Mouse (Mus musculus) midbrain, postnatal 0 days (tissue): ENCODE data around the gene Vwa7. TPM values are rescaled to one million over a fixed set of nuclear protein-coding genes. Genes with fewer than 3 reads are reported as not detected.

Experiments
- ATAC-seq: fragments of 200-750 bp; cut with Nextera tagmentation; 2 replicates; pipeline ENCODE4 v1.8.0; 2017; ENCODE audit warnings: moderate number of reproducible peaks, mild to moderate bottlenecking, moderate TSS enrichment, moderate library complexity; ENCODE audit not compliant: low FRiP score
- DNase-seq: peaks from one replicate; pipeline ENCODE4 v3.0.0-alpha.2; 2015; ENCODE audit warnings: low spot score
- H3K27ac ChIP-seq: fragments of 300-500 bp; sonication (generic); 2 replicates; pipeline ENCODE4 v1.5.1; 2014; ENCODE audit warnings: low read depth, mild to moderate bottlenecking, low read length, mixed read lengths
- H3K27me3 ChIP-seq: fragments of 300-500 bp; sonication (generic); 2 replicates; pipeline ENCODE4 v1.6.1; 2014; ENCODE audit warnings: low read length, control low read depth, mixed read lengths; ENCODE audit not compliant: insufficient read depth
- H3K36me3 ChIP-seq: fragments of 300-500 bp; sonication (generic); 2 replicates; pipeline ENCODE4 v1.6.1; 2014; ENCODE audit warnings: low read length, control low read depth, mixed read lengths; ENCODE audit not compliant: insufficient read depth
- H3K4me1 ChIP-seq: fragments of 300-500 bp; sonication (generic); 2 replicates; pipeline ENCODE4 v1.6.1; 2014; ENCODE audit warnings: mild to moderate bottlenecking, control low read depth, antibody characterized with exemption, low read length, mixed read lengths; ENCODE audit not compliant: insufficient read depth
- H3K4me2 ChIP-seq: fragments of 300-500 bp; sonication (generic); 2 replicates; pipeline ENCODE4 v1.6.1; 2014; ENCODE audit warnings: low read depth, mild to moderate bottlenecking, low read length, mixed read lengths; ENCODE audit not compliant: poor library complexity, severe bottlenecking
- H3K4me3 ChIP-seq: fragments of 300-500 bp; sonication (generic); 2 replicates; pipeline ENCODE4 v1.5.1; 2014; ENCODE audit warnings: low read depth, mild to moderate bottlenecking, low read length, moderate library complexity
- H3K9ac ChIP-seq: fragments of 300-500 bp; sonication (generic); replicated peaks from 2 replicates; pipeline ENCODE4 v1.6.1; 2014; ENCODE audit warnings: mild to moderate bottlenecking, low read length, moderate library complexity, mixed read lengths; ENCODE audit not compliant: poor library complexity, severe bottlenecking
- H3K9me3 ChIP-seq: fragments of 300-500 bp; sonication (generic); 2 replicates; pipeline ENCODE4 v1.6.1; 2016; ENCODE audit warnings: low read length, control low read depth
- CTCF ChIP-seq: IDR thresholded peaks from 2 replicates; pipeline ENCODE4 v1.5.1; 2016; ENCODE audit warnings: antibody characterized with exemption, mild to moderate bottlenecking
- WGBS: fragments of 180-500 bp; shearing (Covaris S2); extraction: QIAGEN DNeasy Blood & Tissue Kit; methylation state at CpG from one replicate; pipeline ENCODE4 v1.1.7; 2014; 5-methylcytosine and 5-hydroxymethylcytosine counted together
- polyA plus RNA-seq: library from polyadenylated mRNA; unstranded; fragments of >200 nt; fragmentation: Nextera tagmentation; extraction: Ambion mirVana; gene quantifications from 2 replicates; pipeline ENCODE4 v1.2.1, GENCODE M21; 2015
- total RNA-seq: library from RNA; depleted of rRNA; stranded (reverse); fragments of >200 nt; gene quantifications from 2 replicates; pipeline ENCODE4 v1.2.3, GENCODE M21; 2014

Gene Vwa7
- total and polyA plus RNA-seq, 2 experiments from 2014 or later = 0.14 to 0.44 TPM

GRCm38 (mm10) chr17:34975581-34976492, 40.5 kb upstream of the Vwa7 start:
- Histone ChIP-seq H3K27me3 (no peaks in the 10 kb centered on the region), H3K27ac (no peak overlapping the region), H3K4me2 (no peak overlapping the region), H3K9ac (no peak overlapping the region), H3K9me3 (no peaks in the 10 kb centered on the region), H3K36me3 (no peaks in the 10 kb centered on the region), H3K4me3 (no peak overlapping the region), H3K4me1 (peaks cover 4% of the 10 kb centered on the region; the same call in 1 of the 2 replicates)
- no peak for TF ChIP-seq CTCF
- no peak for DNase-seq
- no peak for ATAC-seq
- 81% methylated on average over 3 of the region's 3 CpGs for WGBS

GRCm38 (mm10) chr17:34977000-34977399, 39.4 kb upstream of the Vwa7 start:
- no peak for TF ChIP-seq CTCF
- Histone ChIP-seq H3K4me3 (no peak overlapping the region), H3K27me3 (no peaks in the 10 kb centered on the region), H3K4me1 (peaks cover 4% of the 10 kb centered on the region; the same call in 1 of the 2 replicates), H3K4me2 (no peak overlapping the region), H3K9me3 (no peaks in the 10 kb centered on the region), H3K27ac (no peak overlapping the region), H3K9ac (no peak overlapping the region), H3K36me3 (no peaks in the 10 kb centered on the region)
- 96% methylated on average over 20 of the region's 20 CpGs for WGBS
- ATAC-seq (no peak), DNase-seq (no peak)

GRCm38 (mm10) chr17:34978239-34978638, 38.1 kb upstream of the Vwa7 start:
- no peak for DNase-seq
- Histone ChIP-seq H3K27me3 (no peaks in the 10 kb centered on the region), H3K4me2 (no peak overlapping the region), H3K9me3 (no peaks in the 10 kb centered on the region), H3K9ac (no peak overlapping the region), H3K4me3 (no peak overlapping the region), H3K4me1 (no peaks in the 10 kb centered on the region; the same call in 1 of the 2 replicates), H3K36me3 (no peaks in the 10 kb centered on the region), H3K27ac (no peak overlapping the region)
- ATAC-seq = no peak
- TF ChIP-seq CTCF = no peak
- 90% methylated on average over 27 of the region's 27 CpGs for WGBS

GRCm38 (mm10) chr17:34979631-34980030, 36.7 kb upstream of the Vwa7 start:
- H3K27me3 ChIP-seq = no peaks in the 10 kb centered on the region
- ATAC-seq (no peak), DNase-seq (no peak)
- no peaks in the 10 kb centered on the region for H3K9me3 ChIP-seq
- no peak overlapping the region for H3K4me2 ChIP-seq
- 94% methylated on average over 4 of the region's 4 CpGs for WGBS
- no peak overlapping the region for H3K4me3 ChIP-seq
- no peak overlapping the region for H3K27ac ChIP-seq
- no peaks in the 10 kb centered on the region for H3K36me3 ChIP-seq
- no peaks in the 10 kb centered on the region; the same call in 1 of the 2 replicates for H3K4me1 ChIP-seq
- no peak for TF ChIP-seq CTCF
- no peak overlapping the region for H3K9ac ChIP-seq

GRCm38 (mm10) chr17:34980655-34981054, 35.7 kb upstream of the Vwa7 start:
- ATAC-seq = no peak
- peak overlapping the region; percentile 20; the same call in 1 of the 2 replicates for H3K9ac ChIP-seq
- no peaks in the 10 kb centered on the region for H3K27me3 ChIP-seq
- WGBS = 18% methylated on average over 2 of the region's 2 CpGs
- H3K4me2 ChIP-seq = peak overlapping the region; percentile 99
- peaks cover under 1% of the 10 kb centered on the region for H3K36me3 ChIP-seq
- no peaks in the 10 kb centered on the region for H3K9me3 ChIP-seq
- H3K4me1 ChIP-seq = no peaks in the 10 kb centered on the region; the same call in 1 of the 2 replicates
- H3K4me3 ChIP-seq = peak overlapping the region; percentile 81
- peak; percentile 65 for DNase-seq
- H3K27ac ChIP-seq = no peak overlapping the region
- TF ChIP-seq CTCF = peak; percentile 74

- TF ChIP-seq CTCF = peak; percentile 14
- Histone ChIP-seq H3K9me3 (no peaks in the 10 kb centered on the region), H3K27me3 (no peaks in the 10 kb centered on the region), H3K36me3 (peaks cover 7% of the 10 kb centered on the region), H3K27ac (peak within 1 kb of the TSS; percentile 94), H3K4me3 (peak within 1 kb of the TSS; percentile 81), H3K4me1 (no peaks in the 10 kb centered on the region; the same call in 1 of the 2 replicates), H3K9ac (peak within 1 kb of the TSS; percentile 84), H3K4me2 (peak within 1 kb of the TSS; percentile 99)
- DNase-seq (peak; percentile 95), ATAC-seq (peak; percentile 95)
- WGBS = under 1% methylated on average over 56 of the region's 58 CpGs
These were observed 34.6 kb upstream of the Vwa7 start, which contains the start of gene Lsm2 for GRCm38 (mm10) chr17:34981690-34982180. Gene Lsm2, plus strand, starts transcription at chr17:34981862.
